Mouse (Mus musculus): Measurements from ENCODE around the gene H1fnt. TPM values are rescaled to one million over a fixed set of nuclear protein-coding genes. Genes with fewer than 3 reads are reported as not detected.

H1fnt gene
- total RNA-seq (2023): not detected

DNA sequence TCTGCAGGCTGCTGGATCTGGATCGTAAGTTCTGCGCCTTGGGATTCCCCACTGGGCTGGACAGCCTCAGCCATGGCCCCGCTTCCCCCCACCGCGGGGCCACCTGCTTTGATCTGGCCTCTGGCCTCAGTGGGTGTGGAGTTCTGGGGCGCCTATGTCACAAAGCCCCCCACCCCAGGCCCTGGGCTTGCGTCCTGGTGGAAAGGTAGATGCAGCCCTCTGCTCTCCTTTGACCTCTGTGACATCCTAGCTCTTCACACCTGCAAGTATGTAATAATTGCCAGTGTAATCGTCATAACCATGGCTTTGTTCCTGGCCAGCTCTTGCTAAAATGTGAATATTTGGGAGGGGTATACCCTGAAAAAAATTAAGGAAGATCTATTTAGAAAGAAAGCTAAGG, at the start of gene H1fnt:
TSS of gene H1fnt (minus strand) at position 101 of the 400 bp plus-strand sequence.

DNA sequence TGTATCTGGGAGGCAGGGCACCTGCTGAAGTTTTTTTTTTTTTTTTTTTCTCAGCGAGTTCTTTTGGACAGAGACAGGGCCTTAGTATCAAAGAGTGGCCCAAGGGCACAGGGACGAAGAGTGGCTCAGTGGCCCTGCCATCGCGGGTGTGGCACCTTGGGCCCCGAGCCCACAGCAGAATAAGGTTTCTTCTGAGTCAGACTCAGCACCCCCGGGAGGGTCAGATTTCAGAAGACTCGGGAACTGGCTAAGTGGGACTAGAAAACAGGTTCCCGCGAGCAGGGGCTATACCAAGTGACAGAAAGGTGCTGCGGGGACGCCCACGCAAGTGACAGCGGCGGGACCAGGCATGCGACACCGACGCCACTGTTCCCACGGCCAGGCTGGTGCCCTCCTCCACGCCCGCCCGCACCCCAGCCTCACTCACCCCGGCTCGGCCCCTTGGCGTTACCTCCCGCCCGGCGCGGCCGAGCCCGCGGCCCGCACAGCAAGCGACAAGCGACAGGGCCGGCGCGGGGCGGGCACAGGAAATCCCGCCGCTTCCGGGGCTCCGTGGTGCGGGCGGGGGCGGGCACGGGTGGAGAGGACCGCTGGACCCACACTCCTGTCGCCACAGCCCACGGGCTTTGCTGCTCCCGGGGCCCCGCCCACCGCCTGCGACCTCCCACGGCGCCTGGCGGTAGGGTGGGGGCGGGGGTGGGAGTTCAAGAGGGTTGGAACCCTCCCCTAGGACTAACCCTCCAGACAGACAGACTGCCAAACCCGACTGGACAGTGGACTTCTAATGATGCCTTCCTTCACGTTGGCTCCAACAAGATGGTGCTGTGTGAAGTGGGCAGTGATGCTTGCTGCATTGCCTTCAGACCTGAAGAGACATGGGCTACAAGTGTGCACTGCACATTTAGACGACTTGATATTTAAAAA, 38.8 kb upstream of the H1fnt start, which contains the start of gene Zfp641:
TSS of gene Zfp641 (minus strand) at position 534 of the 924 bp plus-strand sequence.

DNA sequence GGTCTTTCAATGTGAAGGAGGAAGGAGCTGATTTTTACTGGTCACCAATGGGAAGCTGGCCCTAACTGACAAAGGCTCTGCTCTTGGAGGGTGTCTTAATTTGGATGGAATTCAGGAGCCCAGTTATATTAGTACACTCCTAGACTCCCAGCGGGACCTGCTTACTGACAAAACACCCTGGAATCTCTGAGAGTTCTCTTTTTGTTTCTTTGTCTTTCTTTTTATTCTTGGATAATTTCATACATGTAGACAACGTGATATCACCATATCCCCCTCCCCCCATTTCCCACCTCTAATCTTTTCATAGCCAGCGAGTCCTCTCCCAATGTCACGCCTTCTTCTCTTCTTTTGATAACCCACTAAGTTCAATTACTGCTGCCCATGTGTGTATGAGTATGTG, 22.7 kb downstream of the H1fnt start, which contains the start of gene Olfr286:
TSS of gene Olfr286 (minus strand) at position 101 of the 400 bp plus-strand sequence.

DNA sequence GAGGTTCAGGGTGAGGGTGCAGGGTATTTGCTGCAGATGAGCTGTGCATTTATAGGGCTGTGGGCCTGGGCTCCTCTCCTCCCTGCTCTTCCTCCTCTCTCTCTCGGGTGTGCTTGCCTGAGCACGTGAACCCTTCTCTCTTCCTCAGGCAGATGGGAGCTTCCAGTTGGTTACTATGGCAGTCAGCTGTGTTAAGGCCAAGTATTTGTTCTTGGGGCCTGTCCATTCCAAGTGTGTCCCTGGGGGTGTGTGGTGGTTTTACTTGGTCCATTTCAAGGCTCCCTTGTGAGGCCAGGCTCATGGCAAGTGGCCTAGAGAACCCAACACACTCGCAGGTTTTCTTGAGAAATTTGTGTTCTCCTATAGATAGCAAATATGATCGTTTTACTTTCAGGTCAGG, 36.2 kb downstream of the H1fnt start, which contains the start of the genes Gm44579 and Olfr287:
TSS of gene Gm44579 (minus strand) at position 101 of the 400 bp plus-strand sequence.
TSS of gene Olfr287 (minus strand) at position 180 of the 400 bp plus-strand sequence.

Other genes with a start within 250 kb of the H1fnt start
- 8.7 TPM for gene Pfkm, start 164.7 kb downstream of the H1fnt start, total RNA-seq (2023)
- 51.6 TPM for gene Senp1, start 163.5 kb downstream of the H1fnt start, total RNA-seq (2023)
- 14.3 TPM for gene Asb8, start 91.7 kb downstream of the H1fnt start, total RNA-seq (2023)
- gene Ccdc184, start 90.1 kb downstream of the H1fnt start, total RNA-seq (2023): not detected
- not detected for gene Olfr288, start 61.8 kb downstream of the H1fnt start, total RNA-seq (2023)
- not detected for gene Gm44579, start 36.3 kb downstream of the H1fnt start, total RNA-seq (2023)
- gene Olfr287, start 36.2 kb downstream of the H1fnt start, total RNA-seq (2023): not detected
- gene Olfr286, start 22.8 kb downstream of the H1fnt start, total RNA-seq (2023): not detected
- not detected for gene Zfp641, start 38.9 kb upstream of the H1fnt start, total RNA-seq (2023)
- gene Olfr285, start 60.1 kb upstream of the H1fnt start, total RNA-seq (2023): not detected
- gene Olfr284, start 83.7 kb upstream of the H1fnt start, total RNA-seq (2023): not detected
- not detected for gene Olfr283, start 123.7 kb upstream of the H1fnt start, total RNA-seq (2023)
- gene Olfr282, start 173.9 kb upstream of the H1fnt start, total RNA-seq (2023): not detected
- gene Olfr281, start 195.3 kb upstream of the H1fnt start, total RNA-seq (2023): not detected
- not detected for gene OR5BS1P, start 212.6 kb upstream of the H1fnt start, total RNA-seq (2023)
- not detected for gene Lalba, start 225.4 kb upstream of the H1fnt start, total RNA-seq (2023)
- not detected for gene Olfr279, start 235.1 kb upstream of the H1fnt start, total RNA-seq (2023)

Data from CD4-positive naive resting alpha-beta T cell, adult 76 days (primary cell).